Mouse (Mus musculus): ENCODE data around the gene Vps16.

DNA sequence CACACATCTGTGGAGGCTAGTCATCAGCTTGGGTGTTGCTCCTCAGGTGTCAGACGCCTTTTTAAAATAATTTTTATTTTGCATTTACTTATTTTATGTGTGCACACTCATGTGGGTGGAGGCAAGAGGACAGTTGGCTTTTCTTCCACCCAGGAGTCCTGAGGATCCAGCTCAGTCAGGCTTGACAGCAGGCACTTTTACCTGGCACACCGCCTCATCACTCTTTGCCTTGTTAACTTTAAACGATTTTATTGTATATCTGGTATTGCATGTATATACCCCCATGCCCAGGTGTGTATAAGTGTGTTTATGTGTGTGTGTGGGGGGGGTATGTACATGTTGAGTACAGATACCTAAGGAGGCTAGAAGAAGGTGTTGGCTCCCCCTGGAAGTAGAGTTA, 33.7 kb downstream of the Vps16 start:
- TF ChIP-seq CTCF (IDR thresholded peaks at IDR 0.05; ENCODE audit: low read depth, low read length) (no peak), POLR2A (IDR thresholded peaks at IDR 0.05; ENCODE audit: borderline replicate concordance, low read depth, low read length) (no peak)
